ENCODE assay signal across 8 mouse cellular contexts in the genomic region with DNA sequence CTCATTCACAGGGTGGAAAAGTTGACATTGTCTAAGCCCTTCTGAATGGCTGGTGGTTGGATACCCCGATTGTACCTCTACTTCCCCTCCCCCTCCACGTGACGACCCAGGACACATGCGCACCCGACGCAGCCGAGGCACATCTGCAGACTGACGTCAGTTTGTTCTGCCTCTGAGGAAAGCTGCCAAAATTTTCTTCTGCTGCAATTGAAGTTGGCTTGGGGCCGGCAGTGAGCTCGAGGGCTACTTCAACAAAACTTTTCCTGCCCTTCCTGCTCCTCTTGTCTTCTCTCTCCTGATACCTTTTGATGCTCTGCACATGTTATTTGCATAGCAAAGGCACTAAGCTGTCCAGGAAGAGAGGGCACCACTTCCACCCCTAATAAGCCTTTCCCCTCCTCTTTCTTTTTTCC. TPM values are rescaled to one million over a fixed set of nuclear protein-coding genes. Genes with fewer than 3 reads are reported as not detected.
DNase-seq lines count a peak whose midpoint lies in the region; ATAC-seq and TF ChIP-seq lines count a peak whose summit lies in the region.

No protein-coding gene starts in this region.

- intact Hi-C loops in left cerebral cortex, adult 2 months (cut with DNase I) = loop anchor here (1.0 to 5.0 kb wide), 2 partner anchors 502 to 650 kb away; no protein-coding TSS in a partner anchor

- peak overlapping the region; percentile 40 for H3K4me3 ChIP-seq in hindbrain, postnatal 0 days (ENCODE audit: low read length)
- peak overlapping the region; percentile 47 for H3K4me3 ChIP-seq in left cerebral cortex, adult 2 months
- peak overlapping the region; percentile 67 for H3K4me3 ChIP-seq in macrophage (ENCODE audit: inconsistent target)

- DNase-seq in adipocyte (ENCODE audit: low spot score) = peak; percentile 98
- peak; percentile 95 for DNase-seq in embryo, embryonic 10 days (ENCODE audit: low spot score)
- peak; percentile 86 to 87 for DNase-seq in gastrocnemius, adult 8-10 months (ENCODE audit: low spot score in 2 of 2)
- peak; percentile 97 for DNase-seq in hindbrain, postnatal 0 days (ENCODE audit: low spot score)
- peak; percentile 74 to 87 for DNase-seq in left cerebral cortex, adult 2 months (ENCODE audit: extremely low spot score in 1 of 2, low spot score in 2 of 2)
- DNase-seq in right cerebral cortex, adult 18-20 months = peak; percentile 91
- DNase-seq in urinary bladder, adult 2 months (ENCODE audit: low spot score) = peak; percentile 62

- no peak for TF ChIP-seq CTCF in hindbrain, postnatal 0 days (IDR thresholded peaks at IDR 0.05; ENCODE audit: low read depth)
- no peak for TF ChIP-seq CTCF in left cerebral cortex, adult 2 months (IDR thresholded peaks at IDR 0.05)

- peak overlapping the region; percentile 48; the same call in 1 of the 2 replicates for H3K9ac ChIP-seq in hindbrain, postnatal 0 days (replicated peaks; ENCODE audit: low read length)

- H3K9me3 ChIP-seq in hindbrain, postnatal 0 days (ENCODE audit: low read length) = no peaks in the 10 kb centered on the region

- H3K79me2 ChIP-seq in macrophage (ENCODE audit: inconsistent target) = no peaks in the 10 kb centered on the region

- ATAC-seq in hindbrain, postnatal 0 days = peak; percentile 97

- peak overlapping the region; percentile 77 for H3K4me2 ChIP-seq in hindbrain, postnatal 0 days (ENCODE audit: low read depth, low read length)

- H3K27ac ChIP-seq in hindbrain, postnatal 0 days = peak overlapping the region; percentile 64
- peak overlapping the region; percentile 81 for H3K27ac ChIP-seq in left cerebral cortex, adult 2 months
- H3K27ac ChIP-seq in macrophage = peak overlapping the region; percentile 71

- H3K4me1 ChIP-seq in hindbrain, postnatal 0 days (ENCODE audit: insufficient read depth, low read length) = peaks cover 3% of the 10 kb centered on the region; the same call in 1 of the 2 replicates

- H3K36me3 ChIP-seq in hindbrain, postnatal 0 days (ENCODE audit: insufficient read depth, low read length) = no peaks in the 10 kb centered on the region
- H3K36me3 ChIP-seq in macrophage (ENCODE audit: inconsistent target) = no peaks in the 10 kb centered on the region

- H3K27me3 ChIP-seq in hindbrain, postnatal 0 days (ENCODE audit: insufficient read depth, low read length) = no peaks in the 10 kb centered on the region

- 0% methylated on average over 10 of the region's 10 CpGs for WGBS in hindbrain, postnatal 0 days
- 4% methylated on average over 5 of the region's 10 CpGs for WGBS in macrophage (ENCODE audit: missing documents)

RNA-seq across cellular contexts. Expression of a gene that starts 0.7 kb away (rescaled TPM):
- total RNA-seq in gastrocnemius, adult 8-10 months (2022) = 1 to 10 TPM in 2 of 4 experiments, under 1 TPM in 2; 0.75 to 1.3 (median 1.0) TPM
- 6.1 and 8.9 TPM in 2 replicates for total RNA-seq in hindbrain, postnatal 0 days (2014; rRNA removed)
- polyA plus RNA-seq in hindbrain, postnatal 0 days (2015; fragmentation: Nextera tagmentation; extraction: Ambion mirVana) = 1.1 TPM in 2 replicates
- total RNA-seq in left cerebral cortex, adult 2 months (2021) = 1 to 10 TPM; 3.9 to 4.6 TPM
- 10 to 100 TPM in 10 of 26 experiments, 1 to 10 TPM in 16; 1.4 to 16.7 (median 9.0) TPM for total RNA-seq in macrophage (2018; cell fraction: chromatin; rRNA removed)
- 1 to 10 TPM in 2 of 26 experiments, under 1 TPM in 24; 0.10 to 1.3 (median 0.36) TPM for total RNA-seq in macrophage (2018; cell fraction: cytosol; rRNA removed)
- 10 to 100 TPM in 3 of 26 experiments, 1 to 10 TPM in 23; 1.1 to 10.7 (median 4.9) TPM for total RNA-seq in macrophage (2018; cell fraction: nucleus; rRNA removed)
- polyA plus RNA-seq in macrophage (2018) = 0.10 to 0.64 TPM (median 0.20 TPM) in 3 replicates
- polyA plus RNA-seq in urinary bladder, adult 2 months (2012; rRNA removed) = 10.0 and 10.4 TPM in 2 replicates

RNA-seq across cellular contexts. Expression of a gene that starts 58.3 kb away (rescaled TPM):
- 1 to 10 TPM; 6.3 to 7.5 (median 7.0) TPM for total RNA-seq in gastrocnemius, adult 8-10 months (2022)
- 4.3 and 5.9 TPM in 2 replicates for total RNA-seq in hindbrain, postnatal 0 days (2014; rRNA removed)
- 6.3 and 6.9 TPM in 2 replicates for polyA plus RNA-seq in hindbrain, postnatal 0 days (2015; fragmentation: Nextera tagmentation; extraction: Ambion mirVana)
- 10 to 100 TPM; 14.0 to 15.5 TPM for total RNA-seq in left cerebral cortex, adult 2 months (2021)
- total RNA-seq in macrophage (2018; cell fraction: chromatin; rRNA removed) = 10 to 100 TPM in 23 of 26 experiments, 1 to 10 TPM in 3; 7.2 to 45.7 (median 22.6) TPM
- 10 to 100 TPM in 16 of 26 experiments, 1 to 10 TPM in 10; 3.3 to 15.2 (median 10.8) TPM for total RNA-seq in macrophage (2018; cell fraction: cytosol; rRNA removed)
- 10 to 100 TPM in 25 of 26 experiments, 1 to 10 TPM in 1; 9.5 to 61.7 (median 17.4) TPM for total RNA-seq in macrophage (2018; cell fraction: nucleus; rRNA removed)
- polyA plus RNA-seq in macrophage (2018) = 9.1 to 16.6 TPM (median 12.1 TPM) in 3 replicates
- polyA plus RNA-seq in urinary bladder, adult 2 months (2012; rRNA removed) = 5.1 and 7.9 TPM in 2 replicates

RNA-seq across cellular contexts. Expression of a gene that starts 58.5 kb away (rescaled TPM):
- total RNA-seq in gastrocnemius, adult 8-10 months (2022) = under 1 TPM in 3 of 4 experiments, not detected in 1; 0.19 to 0.43 (median 0.34) TPM
- 2.5 and 3.0 TPM in 2 replicates for total RNA-seq in hindbrain, postnatal 0 days (2014; rRNA removed)
- 18.2 and 19.8 TPM in 2 replicates for polyA plus RNA-seq in hindbrain, postnatal 0 days (2015; fragmentation: Nextera tagmentation; extraction: Ambion mirVana)
- total RNA-seq in left cerebral cortex, adult 2 months (2021) = 1 to 10 TPM in 1 of 2 experiments, under 1 TPM in 1; 0.65 to 1.7 TPM
- 10 to 100 TPM in 8 of 26 experiments, 1 to 10 TPM in 16, not detected in 2; 1.4 to 27.2 (median 7.8) TPM for total RNA-seq in macrophage (2018; cell fraction: chromatin; rRNA removed)
- total RNA-seq in macrophage (2018; cell fraction: cytosol; rRNA removed) = 1 to 10 TPM in 25 of 26 experiments, under 1 TPM in 1; 0.91 to 3.8 (median 2.5) TPM
- total RNA-seq in macrophage (2018; cell fraction: nucleus; rRNA removed) = 10 to 100 TPM in 2 of 26 experiments, 1 to 10 TPM in 23, not detected in 1; 1.4 to 21.7 (median 3.1) TPM
- polyA plus RNA-seq in macrophage (2018) = 1.1 to 22.7 TPM (median 18.2 TPM) in 3 replicates
- polyA plus RNA-seq in urinary bladder, adult 2 months (2012; rRNA removed) = 1.9 and 2.2 TPM in 2 replicates

Comparison
In these comparisons a context has a peak if more than half of its experiments do, and no peak if none do; other contexts are left out.
1. Peak in every context shown above with its lines: DNase-seq, ATAC-seq, H3K4me3 ChIP-seq and H3K27ac ChIP-seq.